Mouse (Mus musculus) stomach, postnatal 0 days (tissue): Measurements from ENCODE around the gene Ceacam20.

Experiments used
- CTCF ChIP-seq: IDR thresholded peaks from 2 replicates; pipeline ENCODE4 v1.5.1; 2016; ENCODE audit warnings: antibody characterized with exemption, low read depth, mild to moderate bottlenecking, moderate library complexity
- EP300 ChIP-seq: optimal IDR thresholded peaks from 2 replicates; pipeline ENCODE3; 2016; ENCODE audit warnings: antibody characterized with exemption

DNA sequence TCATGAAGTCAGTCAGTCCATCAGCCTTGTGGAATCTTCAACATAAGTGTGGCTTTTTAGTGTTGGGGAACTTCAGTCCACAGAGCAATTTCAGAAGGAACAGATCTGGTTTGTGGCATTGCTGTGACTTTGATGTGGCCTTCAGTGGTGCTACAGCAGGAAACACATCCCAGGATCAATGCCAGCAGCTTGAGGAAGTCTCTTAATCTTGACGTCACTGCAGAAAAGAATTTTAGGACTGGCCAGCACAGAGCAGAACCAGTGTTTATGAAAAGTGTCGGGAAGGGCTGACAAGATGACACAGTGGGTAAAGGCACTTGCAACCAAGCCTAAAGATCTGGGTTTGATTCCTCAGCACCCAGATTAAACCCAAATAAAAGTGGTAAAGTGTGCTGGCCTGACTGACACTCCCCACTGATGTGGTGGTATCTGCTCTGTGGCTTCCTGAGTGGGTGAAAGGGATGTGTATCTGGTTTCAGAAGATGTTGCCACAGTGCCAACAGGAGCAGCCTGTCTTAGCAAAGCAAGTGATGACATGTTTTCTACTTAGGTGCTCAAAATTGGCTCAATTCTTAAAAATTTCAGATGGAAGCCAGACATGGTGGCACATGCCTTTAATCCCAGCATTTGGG lies 38.2 kb upstream of the Ceacam20 start:
- TF ChIP-seq EP300 (no peak), CTCF (no peak)
